Mouse (Mus musculus) MEL (cell line): ENCODE measurements around the gene Thoc3. TPM values are rescaled to one million over a fixed set of nuclear protein-coding genes. Genes with fewer than 3 reads are reported as not detected.

Experiments
- DNase-seq: peaks from one replicate; pipeline ENCODE4 v3.0.0; 2011; ENCODE audit warnings: low read depth, low spot score
- H3K27ac ChIP-seq: 2 replicates; pipeline ENCODE4 v1.5.1; 2012; ENCODE audit warnings: low read depth, mild to moderate bottlenecking, control low read depth, low read length, moderate library complexity; ENCODE audit not compliant: control insufficient read depth
- H3K27me3 ChIP-seq, 2 experiments: fragments of 150-350 bp in 1 of 2; sonication (generic) in 1 of 2; 2 replicates each; pipeline ENCODE4 v1.6.1; 2012; ENCODE audit warnings: low read length in 2 of 2, mild to moderate bottlenecking in 2 of 2, improper control_type of control experiment in 1 of 2, moderate library complexity in 1 of 2; ENCODE audit not compliant: insufficient read depth in 2 of 2, control insufficient read depth in 1 of 2
- H3K36me3 ChIP-seq, 2 experiments: 2 replicates each; pipeline ENCODE4 v1.6.1; 2012 to 2014; ENCODE audit warnings: low read length in 2 of 2, improper control_type of control experiment in 1 of 2, inconsistent platforms in 1 of 2, mild to moderate bottlenecking in 1 of 2; ENCODE audit not compliant: insufficient read depth in 2 of 2, control insufficient read depth in 1 of 2
- H3K4me1 ChIP-seq, 2 experiments: fragments of 150-350 bp in 1 of 2; sonication (generic) in 1 of 2; 2 replicates each; pipeline ENCODE4 v1.6.1; 2012; ENCODE audit warnings: low read length in 2 of 2, improper control_type of control experiment in 1 of 2, mild to moderate bottlenecking in 1 of 2; ENCODE audit not compliant: insufficient read depth in 2 of 2, control insufficient read depth in 1 of 2
- H3K4me3 ChIP-seq, 2 experiments: fragments of 150-350 bp in 1 of 2; sonication (generic) in 1 of 2; 2 replicates each; pipeline ENCODE4 v1.5.1; 2012; ENCODE audit warnings: low read depth in 2 of 2, low read length in 2 of 2, mild to moderate bottlenecking in 2 of 2, moderate library complexity in 2 of 2, control low read depth in 1 of 2, improper control_type of control experiment in 1 of 2; ENCODE audit not compliant: control insufficient read depth in 1 of 2, insufficient read depth in 1 of 2
- H3K79me2 ChIP-seq: 2 replicates; pipeline ENCODE4 v1.6.1; 2012; ENCODE audit warnings: mild to moderate bottlenecking, low read length, moderate library complexity; ENCODE audit not compliant: control insufficient read depth, poor library complexity, insufficient read depth
- H3K9ac ChIP-seq: 2 replicates; pipeline ENCODE4 v1.6.1; 2012; ENCODE audit warnings: low read depth, mild to moderate bottlenecking, control low read depth, low read length, moderate library complexity; ENCODE audit not compliant: control insufficient read depth, poor library complexity, severe bottlenecking
- H3K9me3 ChIP-seq: fragments of 150-350 bp; sonication (generic); replicated peaks from 2 replicates; pipeline ENCODE4 v1.6.1; 2012; ENCODE audit warnings: mild to moderate bottlenecking, low read length, improper control_type of control experiment, moderate library complexity; ENCODE audit not compliant: insufficient read depth
- BHLHE40 ChIP-seq: IDR thresholded peaks from 2 replicates; pipeline ENCODE4 v1.6.1; 2012; ENCODE audit warnings: low read depth, mild to moderate bottlenecking, inconsistent platforms, low read length, improper control_type of control experiment, borderline replicate concordance
- CHD2 ChIP-seq: IDR thresholded peaks from 2 replicates; pipeline ENCODE4 v1.6.1; 2011; ENCODE audit warnings: low read length, improper control_type of control experiment
- ELF1 ChIP-seq: IDR thresholded peaks from 2 replicates; pipeline ENCODE4 v1.6.1; 2014; ENCODE audit warnings: low read depth, mild to moderate bottlenecking, inconsistent platforms, low read length, improper control_type of control experiment, moderate library complexity
- GATA1 ChIP-seq: IDR thresholded peaks from 2 replicates; pipeline ENCODE4 v1.6.1; 2011; ENCODE audit warnings: low read depth, low read length, improper control_type of control experiment
- JUND ChIP-seq: IDR thresholded peaks from 2 replicates; pipeline ENCODE4 v1.6.1; 2011; ENCODE audit warnings: low read depth, mild to moderate bottlenecking, improper control_type of control experiment, low read length
- KAT2A ChIP-seq: conservative IDR thresholded peaks from 2 replicates; pipeline ENCODE4 v1.6.1; 2012; ENCODE audit warnings: low read depth, low read length, improper control_type of control experiment, inconsistent platforms
- MAZ ChIP-seq: IDR thresholded peaks from 2 replicates; pipeline ENCODE4 v1.6.1; 2012; ENCODE audit warnings: low read depth, mild to moderate bottlenecking, inconsistent platforms, low read length, improper control_type of control experiment
- MEF2A ChIP-seq: IDR thresholded peaks from 2 replicates; pipeline ENCODE4 v1.6.1; 2014; ENCODE audit warnings: low read depth, mild to moderate bottlenecking, inconsistent platforms, low read length, improper control_type of control experiment; ENCODE audit not compliant: poor library complexity, insufficient replicate concordance, severe bottlenecking; ENCODE audit errors: extremely low read depth
- MXI1 ChIP-seq: IDR thresholded peaks from 2 replicates; pipeline ENCODE4 v1.6.1; 2011; ENCODE audit warnings: mild to moderate bottlenecking, low read depth, low read length, improper control_type of control experiment
- MYB ChIP-seq: IDR thresholded peaks from 2 replicates; pipeline ENCODE4 v1.6.1; 2011; ENCODE audit warnings: mild to moderate bottlenecking, low read depth, low read length, improper control_type of control experiment
- NELFE ChIP-seq: IDR thresholded peaks from 2 replicates; pipeline ENCODE4 v1.6.1; 2011; ENCODE audit warnings: low read depth, low read length, improper control_type of control experiment
- NRF1 ChIP-seq: IDR thresholded peaks from 2 replicates; pipeline ENCODE4 v1.6.1; 2014; ENCODE audit warnings: low read depth, mild to moderate bottlenecking, inconsistent platforms, low read length, improper control_type of control experiment, moderate library complexity; ENCODE audit not compliant: poor library complexity, insufficient read depth, severe bottlenecking
- POLR2AphosphoS2 ChIP-seq: IDR thresholded peaks from 2 replicates; pipeline ENCODE4 v1.6.1; 2011; ENCODE audit warnings: low read length, improper control_type of control experiment
- POLR2AphosphoS5 ChIP-seq: IDR thresholded peaks from 2 replicates; pipeline ENCODE4 v1.6.1; 2012; ENCODE audit warnings: low read depth, borderline replicate concordance, mild to moderate bottlenecking, inconsistent platforms, low read length, moderate library complexity, mixed read lengths
- SIN3A ChIP-seq: IDR thresholded peaks from 2 replicates; pipeline ENCODE4 v1.6.1; 2012; ENCODE audit warnings: low read length, improper control_type of control experiment, inconsistent platforms
- TAL1 ChIP-seq: IDR thresholded peaks from 2 replicates; pipeline ENCODE4 v1.6.1; 2012; ENCODE audit warnings: mild to moderate bottlenecking, inconsistent platforms, low read length, moderate library complexity, mixed read lengths
- TBP ChIP-seq: IDR thresholded peaks from 2 replicates; pipeline ENCODE4 v1.8.0; 2011; ENCODE audit warnings: low read depth, low read length, improper control_type of control experiment
- UBTF ChIP-seq: IDR thresholded peaks from 2 replicates; pipeline ENCODE4 v1.6.1; 2012; ENCODE audit warnings: low read depth, mild to moderate bottlenecking, inconsistent platforms, low read length, improper control_type of control experiment, moderate library complexity, borderline replicate concordance; ENCODE audit not compliant: insufficient read depth
- USF1 ChIP-seq: IDR thresholded peaks from 2 replicates; pipeline ENCODE4 v1.6.1; 2014; ENCODE audit warnings: low read depth, mild to moderate bottlenecking, inconsistent platforms, low read length, improper control_type of control experiment, moderate library complexity
- ZC3H11A ChIP-seq: IDR thresholded peaks from 2 replicates; pipeline ENCODE4 v1.6.1; 2012; ENCODE audit warnings: low read depth, mild to moderate bottlenecking, inconsistent platforms, low read length, improper control_type of control experiment
- ZNF384 ChIP-seq: IDR thresholded peaks from 2 replicates; pipeline ENCODE4 v1.6.1; 2012; ENCODE audit warnings: low read depth, mild to moderate bottlenecking, inconsistent platforms, low read length, improper control_type of control experiment
- polyA plus RNA-seq, 2 experiments: library from polyadenylated mRNA; stranded (reverse) in 1 of 2; unstranded in 1 of 2; fragments of >175 nt in 1 of 2; fragments of >200 nt in 1 of 2; gene quantifications; 2 replicates each; pipeline versions ENCODE4 v1.2.1 to v1.2.4; 2012; ENCODE audit warnings: low replicate concordance in 2 of 2, low read depth in 1 of 2; ENCODE audit not compliant: insufficient read length in 2 of 2, insufficient read depth in 1 of 2, missing spikeins in 1 of 2
- total RNA-seq: library from RNA; depleted of rRNA; stranded (reverse); fragments of 300-350 nt; gene quantifications from 2 replicates; pipeline ENCODE4 v1.2.3, GENCODE M21; 2012

Thoc3 gene
- total and polyA plus RNA-seq, 3 experiments: 94.0 to 109 TPM; not detected in 1

GRCm38 (mm10) chr13:54468098-54469011 is at the start of gene Thoc3 (continued):
- peak; percentile 80 for TF ChIP-seq ELF1
- no peak for TF ChIP-seq MEF2A
- peak; percentile 77 for TF ChIP-seq SIN3A
- peak; percentile 83 for TF ChIP-seq NELFE

- H3K9ac ChIP-seq: no peak overlapping the region
- H3K27ac ChIP-seq: no peak overlapping the region
- H3K36me3 ChIP-seq: peaks cover 2 to 23% of the 10 kb centered on the region in 2 experiments
- H3K79me2 ChIP-seq: peaks cover 14% of the 10 kb centered on the region
- no peaks in the 10 kb centered on the region for H3K9me3 ChIP-seq
- no peaks in the 10 kb centered on the region for H3K27me3 ChIP-seq
- DNase-seq: no peak
- TF ChIP-seq MAZ: no peak
- no peak for TF ChIP-seq CHD2
- TF ChIP-seq GATA1: no peak
- no peak for TF ChIP-seq MEF2A
- no peak for TF ChIP-seq MYB
- TF ChIP-seq UBTF: no peak
- TF ChIP-seq NELFE: no peak
- TF ChIP-seq TBP: no peak
- no peak for TF ChIP-seq KAT2A
- no peak for TF ChIP-seq ZNF384
- no peak for TF ChIP-seq ZC3H11A
- TF ChIP-seq USF1: no peak
- no peak for TF ChIP-seq TAL1
- TF ChIP-seq SIN3A: no peak
- TF ChIP-seq POLR2AphosphoS5: no peak
- TF ChIP-seq POLR2AphosphoS2: no peak
- TF ChIP-seq MXI1: no peak
- no peak for TF ChIP-seq JUND
- TF ChIP-seq BHLHE40: no peak
- no peak for TF ChIP-seq NRF1
- peaks cover 13% of the 10 kb centered on the region in 2 experiments for H3K4me1 ChIP-seq
- H3K4me3 ChIP-seq: no peak overlapping the region
Measured at GRCm38 (mm10) chr13:54505920-54506319, 37.3 kb upstream of the Thoc3 start.
